Mouse (Mus musculus): Measurements from ENCODE around the gene Gata5. TPM values are rescaled to one million over a fixed set of nuclear protein-coding genes. Genes with fewer than 3 reads are reported as not detected.

Gata5 gene
- polyA plus RNA-seq (2015; fragmentation: Nextera tagmentation; extraction: Ambion mirVana): not detected in 2 replicates

DNA sequence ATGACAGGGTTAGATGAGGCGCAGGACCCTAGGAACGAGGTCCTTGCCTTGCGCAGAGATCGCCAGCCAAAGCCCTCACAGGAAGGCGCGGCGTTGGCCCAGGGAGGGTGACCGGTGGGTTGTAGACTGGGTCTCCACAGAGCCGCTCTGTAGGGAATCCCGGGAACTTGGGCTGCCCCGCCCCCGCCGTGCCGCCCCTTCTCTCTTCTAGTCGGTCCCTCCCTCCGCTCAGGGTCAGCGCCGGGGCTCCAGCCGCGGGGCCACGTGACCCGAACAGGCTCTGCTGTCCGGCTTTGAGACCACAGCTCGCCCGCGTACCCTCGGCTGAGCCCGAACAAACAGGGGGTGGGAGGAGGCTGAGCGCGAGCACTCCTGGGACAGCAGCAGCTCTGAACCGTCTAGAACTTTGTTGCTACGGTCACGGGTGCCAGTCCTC lies at the start of gene Gata5:
Gene Gata5 (minus strand): TSS at position 149 of the 436 bp plus-strand sequence.
- peaks cover 16% of the 10 kb centered on the region for H3K4me1 ChIP-seq
- H3K27me3 ChIP-seq: peaks cover 89% of the 10 kb centered on the region
- H3K27ac ChIP-seq: no peak within 1 kb of the TSS
- H3K9me3 ChIP-seq: no peaks in the 10 kb centered on the region
- H3K9ac ChIP-seq: 0 out of 2 replicates have a peak within 1 kb of the TSS, but pooled peaks have one; percentile 8
- H3K4me3 ChIP-seq: peak within 1 kb of the TSS; percentile 32
- under 1% methylated on average over 33 of the region's 33 CpGs for WGBS
- H3K4me2 ChIP-seq: peak within 1 kb of the TSS; percentile 56
- ATAC-seq (ENCODE audit: insufficient number of reproducible peaks, low FRiP score, low TSS enrichment, low read depth): no peak; the same call in 1 of the 2 replicates
- H3K36me3 ChIP-seq: no peaks in the 10 kb centered on the region

DNA sequence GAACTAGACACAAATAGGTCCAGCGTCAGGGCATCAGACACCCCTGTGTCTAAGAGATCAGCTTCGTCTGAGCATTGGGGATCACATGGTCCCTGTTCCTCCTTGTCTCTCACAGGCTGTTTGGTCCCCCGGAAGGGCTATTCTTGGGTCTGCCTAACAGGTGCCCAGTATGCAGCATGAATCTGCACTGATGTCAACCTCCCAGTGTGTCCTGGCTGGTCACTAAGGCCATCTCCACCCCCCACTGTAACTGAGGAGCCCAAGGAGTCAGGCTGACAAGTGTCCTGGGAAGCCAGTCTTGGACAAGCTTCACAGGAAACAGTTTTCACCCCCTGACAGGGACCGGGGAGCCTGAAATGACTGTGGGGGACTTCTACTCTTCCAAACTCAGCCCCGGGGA lies 42.2 kb upstream of the Gata5 start:
- Histone ChIP-seq H3K36me3 (no peaks in the 10 kb centered on the region), H3K27ac (no peak overlapping the region), H3K9ac (no peak overlapping the region), H3K4me3 (no peak overlapping the region), H3K4me2 (no peak overlapping the region), H3K27me3 (0 out of 2 replicates have a peak, but pooled peaks cover 3% of the 10 kb centered on the region), H3K9me3 (no peaks in the 10 kb centered on the region), H3K4me1 (no peaks in the 10 kb centered on the region)
- 81% methylated on average over 5 of the region's 5 CpGs for WGBS
- no peak; the same call in 1 of the 2 replicates for ATAC-seq (ENCODE audit: insufficient number of reproducible peaks, low FRiP score, low TSS enrichment, low read depth)

DNA sequence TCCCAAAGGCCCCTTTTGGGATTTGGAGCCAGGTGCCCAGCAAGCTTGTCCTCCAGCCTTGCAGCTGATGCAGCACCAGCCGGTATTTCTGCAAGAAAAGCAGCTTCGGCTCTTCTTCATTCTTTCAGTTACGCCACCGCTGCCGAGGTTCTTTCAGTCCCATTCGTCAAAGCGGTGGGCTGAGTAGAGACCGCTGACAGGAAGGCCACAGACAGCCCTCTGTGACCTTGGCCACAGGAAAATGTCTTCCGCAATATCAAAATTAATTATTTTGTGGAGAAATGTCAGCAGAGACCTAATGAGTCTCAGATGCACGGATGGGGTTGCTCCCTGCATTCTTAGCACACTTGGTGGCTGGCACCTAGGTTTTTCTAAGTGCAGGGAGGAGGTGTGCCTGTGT lies 38.8 kb upstream of the Gata5 start:
- WGBS: 72% methylated on average over 10 of the region's 10 CpGs

GRCm38 (mm10) chr2:180368359-180368758 lies 33.9 kb upstream of the Gata5 start:
- H3K27me3 ChIP-seq: no peaks in the 10 kb centered on the region
- no peaks in the 10 kb centered on the region for H3K4me1 ChIP-seq
- H3K36me3 ChIP-seq: no peaks in the 10 kb centered on the region
- H3K9me3 ChIP-seq: no peaks in the 10 kb centered on the region
- no peak overlapping the region for H3K4me3 ChIP-seq
- ATAC-seq (ENCODE audit: insufficient number of reproducible peaks, low FRiP score, low TSS enrichment, low read depth): no peak; the same call in 1 of the 2 replicates
- no peak overlapping the region for H3K27ac ChIP-seq
- no peak overlapping the region for H3K4me2 ChIP-seq
- WGBS: 78% methylated on average over 5 of the region's 5 CpGs
- H3K9ac ChIP-seq: no peak overlapping the region

More for the DNA sequence above, 38.8 kb upstream of the Gata5 start:
- Histone ChIP-seq H3K27ac (no peak overlapping the region), H3K36me3 (no peaks in the 10 kb centered on the region), H3K27me3 (no peaks in the 10 kb centered on the region), H3K9ac (no peak overlapping the region), H3K4me1 (no peaks in the 10 kb centered on the region), H3K9me3 (no peaks in the 10 kb centered on the region), H3K4me2 (no peak overlapping the region), H3K4me3 (no peak overlapping the region)
- no peak for ATAC-seq (ENCODE audit: insufficient number of reproducible peaks, low FRiP score, low TSS enrichment, low read depth)

GRCm38 (mm10) chr2:180367350-180367749 lies 32.9 kb upstream of the Gata5 start:
- Histone ChIP-seq H3K27ac (no peak overlapping the region), H3K4me2 (no peak overlapping the region), H3K4me3 (no peak overlapping the region), H3K27me3 (no peaks in the 10 kb centered on the region), H3K9ac (no peak overlapping the region), H3K4me1 (no peaks in the 10 kb centered on the region), H3K36me3 (no peaks in the 10 kb centered on the region), H3K9me3 (no peaks in the 10 kb centered on the region)
- WGBS: 73% methylated on average over 4 of the region's 4 CpGs
- ATAC-seq (ENCODE audit: insufficient number of reproducible peaks, low FRiP score, low TSS enrichment, low read depth): no peak

DNA sequence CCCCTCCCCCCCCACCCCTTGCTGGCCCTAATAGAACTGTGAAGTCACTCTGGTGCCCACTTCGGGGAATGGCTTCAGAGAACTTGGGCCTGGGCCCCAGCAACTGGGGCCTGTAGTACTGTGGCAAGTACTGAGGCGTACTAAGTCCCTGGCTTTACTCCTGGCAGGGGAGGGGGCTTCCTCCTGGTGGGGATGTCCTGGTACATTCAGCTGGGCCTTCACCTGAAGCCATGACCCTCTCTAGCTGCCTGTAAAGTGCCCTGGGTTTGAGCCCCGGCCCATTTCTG lies 28.9 kb upstream of the Gata5 start:
- 73% methylated on average over 3 of the region's 3 CpGs for WGBS

DNA sequence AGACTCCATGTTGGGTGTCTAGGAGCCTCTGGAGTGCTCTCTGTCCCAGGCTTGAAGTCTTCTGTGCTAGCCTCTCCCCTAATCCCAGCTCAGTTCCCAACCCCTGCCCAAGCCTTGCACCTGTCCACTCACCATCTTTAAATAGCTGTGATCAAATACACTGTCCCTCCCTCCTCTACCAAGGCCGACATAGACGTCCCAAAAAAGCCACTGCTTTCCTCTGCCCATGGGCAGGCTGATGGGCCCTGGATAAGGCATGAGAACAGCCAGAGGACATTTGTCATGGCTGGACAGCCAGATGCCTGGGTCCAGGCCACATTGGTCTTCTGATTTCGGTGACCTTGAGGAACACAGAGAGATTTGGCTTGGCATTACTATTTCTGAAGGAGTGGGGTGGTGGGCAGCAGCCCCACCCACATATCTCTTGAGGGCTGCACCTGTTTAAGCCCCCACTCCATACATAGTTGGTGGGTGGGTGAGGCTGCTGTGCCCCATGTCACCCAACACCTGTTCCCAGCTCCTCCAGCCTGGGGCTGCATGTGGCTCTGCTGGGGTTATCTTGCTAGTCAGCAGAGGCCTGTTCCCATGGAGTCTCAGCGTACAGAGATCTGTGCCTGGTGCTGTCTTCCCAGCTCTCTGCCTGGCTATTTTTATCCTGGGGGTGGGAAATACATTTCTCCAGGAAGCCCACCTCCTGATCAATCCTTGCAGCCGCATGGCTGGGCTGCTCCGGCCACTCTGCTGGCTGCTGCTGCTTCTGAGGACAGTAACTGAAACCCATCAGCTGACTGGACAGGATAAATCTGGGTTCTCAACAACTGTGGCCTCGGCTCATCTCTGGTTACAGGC lies 28.3 kb upstream of the Gata5 start:
- ATAC-seq (ENCODE audit: insufficient number of reproducible peaks, low FRiP score, low TSS enrichment, low read depth): peak; percentile 68
- no peak overlapping the region for H3K27ac ChIP-seq

More for the DNA sequence above, 28.9 kb upstream of the Gata5 start:
- H3K9me3 ChIP-seq: no peaks in the 10 kb centered on the region
- no peaks in the 10 kb centered on the region for H3K4me1 ChIP-seq
- H3K9ac ChIP-seq: no peak overlapping the region
- H3K4me3 ChIP-seq: no peak overlapping the region
- peaks cover 9% of the 10 kb centered on the region; the same call in 1 of the 2 replicates for H3K27me3 ChIP-seq
- H3K4me2 ChIP-seq: no peak overlapping the region
- H3K36me3 ChIP-seq: no peaks in the 10 kb centered on the region
- H3K27ac ChIP-seq: no peak overlapping the region
- no peak for ATAC-seq (ENCODE audit: insufficient number of reproducible peaks, low FRiP score, low TSS enrichment, low read depth)

DNA sequence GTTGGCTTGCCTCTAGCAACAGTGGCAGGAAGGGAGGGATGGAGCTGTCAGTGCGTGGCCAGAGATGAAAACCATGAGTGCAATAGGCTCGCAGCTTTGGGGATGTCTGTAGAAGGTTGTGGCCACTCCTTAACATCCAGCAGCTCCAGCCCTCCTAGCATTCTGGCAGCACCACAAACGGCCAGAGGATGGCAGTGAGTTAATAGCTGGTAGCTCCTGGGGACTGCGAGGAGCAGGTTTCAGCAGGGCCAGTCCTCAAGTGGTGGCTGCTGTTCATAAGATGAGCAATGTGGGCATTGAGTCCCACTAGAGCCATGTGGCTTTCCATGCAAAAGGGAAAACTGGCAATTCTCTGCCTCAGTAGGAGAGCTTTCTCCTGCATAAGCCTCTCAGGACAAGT lies 24.6 kb upstream of the Gata5 start:
- no peaks in the 10 kb centered on the region for H3K36me3 ChIP-seq
- no peak overlapping the region for H3K4me2 ChIP-seq
- no peak overlapping the region for H3K9ac ChIP-seq
- peaks cover 15% of the 10 kb centered on the region for H3K27me3 ChIP-seq
- no peaks in the 10 kb centered on the region for H3K4me1 ChIP-seq
- no peak for ATAC-seq (ENCODE audit: insufficient number of reproducible peaks, low FRiP score, low TSS enrichment, low read depth)
- H3K27ac ChIP-seq: no peak overlapping the region
- WGBS: 8% methylated on average over 4 of the region's 4 CpGs
- no peaks in the 10 kb centered on the region for H3K9me3 ChIP-seq
- no peak overlapping the region for H3K4me3 ChIP-seq

More for the DNA sequence above, 28.3 kb upstream of the Gata5 start:
- 65% methylated on average over 7 of the region's 7 CpGs for WGBS
- no peaks in the 10 kb centered on the region for H3K36me3 ChIP-seq
- H3K4me3 ChIP-seq: no peak overlapping the region
- H3K4me2 ChIP-seq: no peak overlapping the region
- peaks cover 13% of the 10 kb centered on the region; the same call in 1 of the 2 replicates for H3K27me3 ChIP-seq
- H3K4me1 ChIP-seq: no peaks in the 10 kb centered on the region
- no peak overlapping the region for H3K9ac ChIP-seq
- no peaks in the 10 kb centered on the region for H3K9me3 ChIP-seq

DNA sequence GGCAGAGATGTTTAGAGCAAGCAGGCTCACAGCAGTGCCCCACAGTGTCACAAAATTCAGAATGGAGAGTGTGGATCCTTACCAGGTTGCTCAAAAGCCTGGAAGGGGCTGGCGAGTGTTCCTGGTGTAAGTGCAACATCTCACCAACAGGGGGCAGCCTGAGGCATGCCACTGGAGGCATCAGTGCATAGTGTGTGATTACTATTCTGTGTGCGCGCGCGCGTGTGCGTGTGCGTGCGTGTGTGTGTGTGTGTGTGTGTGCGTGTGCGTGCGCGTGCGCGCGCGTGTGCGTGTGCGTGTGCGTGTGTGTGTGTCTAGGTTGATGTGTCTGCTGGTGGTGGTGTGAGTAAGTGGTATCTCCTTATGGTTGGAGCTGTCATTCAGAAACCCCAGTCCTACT lies 18.8 kb upstream of the Gata5 start:
- Histone ChIP-seq H3K27ac (no peak overlapping the region), H3K9ac (no peak overlapping the region), H3K4me1 (no peaks in the 10 kb centered on the region), H3K4me2 (no peak overlapping the region), H3K36me3 (no peaks in the 10 kb centered on the region), H3K9me3 (no peaks in the 10 kb centered on the region), H3K4me3 (no peak overlapping the region), H3K27me3 (peaks cover 5% of the 10 kb centered on the region)
- WGBS: 62% methylated on average over 20 of the region's 20 CpGs
- no peak for ATAC-seq (ENCODE audit: insufficient number of reproducible peaks, low FRiP score, low TSS enrichment, low read depth)

- Histone ChIP-seq H3K9ac (no peak overlapping the region), H3K4me2 (no peak overlapping the region), H3K4me3 (no peak overlapping the region), H3K27ac (no peak overlapping the region), H3K27me3 (peaks cover 2% of the 10 kb centered on the region; the same call in 1 of the 2 replicates), H3K9me3 (no peaks in the 10 kb centered on the region), H3K36me3 (no peaks in the 10 kb centered on the region), H3K4me1 (peaks cover 5% of the 10 kb centered on the region; the same call in 1 of the 2 replicates)
- no peak for ATAC-seq (ENCODE audit: insufficient number of reproducible peaks, low FRiP score, low TSS enrichment, low read depth)
- 58% methylated on average over 2 of the region's 2 CpGs for WGBS
Observed at GRCm38 (mm10) chr2:180350700-180351099, 16.2 kb upstream of the Gata5 start.

DNA sequence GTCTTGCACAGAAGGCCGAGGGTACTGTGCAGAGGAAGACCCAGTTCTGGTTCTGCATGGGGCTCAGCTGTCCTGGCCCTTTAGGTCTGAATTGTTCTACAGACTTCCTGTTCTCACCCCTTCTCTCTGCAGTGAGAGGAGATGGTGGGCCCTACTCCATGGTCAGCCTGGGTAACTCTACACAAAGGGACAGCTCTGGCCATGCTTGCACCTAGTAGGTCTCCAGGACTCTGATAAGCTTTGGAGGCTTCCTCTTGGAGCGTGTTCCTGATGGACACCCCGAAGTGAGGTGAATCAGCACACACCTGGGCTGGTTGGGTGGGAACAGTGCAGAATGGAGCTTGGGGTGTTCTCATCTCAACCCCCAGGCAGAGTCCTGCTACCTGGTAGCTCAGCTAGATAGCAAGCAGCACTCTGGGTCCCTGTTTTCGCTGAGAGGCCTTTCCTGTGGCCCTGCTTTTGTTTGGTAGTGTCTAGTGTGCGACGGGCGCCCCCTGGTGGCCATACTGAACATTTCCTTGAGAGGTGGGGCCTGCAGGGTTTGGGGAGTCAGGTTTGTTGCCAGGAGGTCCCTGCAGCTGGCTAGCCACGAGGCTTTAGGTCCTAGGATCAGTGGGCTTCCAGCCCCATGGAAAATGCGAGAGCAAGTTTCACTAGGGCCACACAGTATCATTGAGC lies 12.5 kb upstream of the Gata5 start:
- Histone ChIP-seq H3K4me3 (no peak overlapping the region), H3K36me3 (no peaks in the 10 kb centered on the region), H3K9ac (no peak overlapping the region), H3K4me1 (peaks cover 5% of the 10 kb centered on the region; the same call in 1 of the 2 replicates), H3K4me2 (no peak overlapping the region), H3K9me3 (no peaks in the 10 kb centered on the region), H3K27ac (no peak overlapping the region), H3K27me3 (no peaks in the 10 kb centered on the region)
- WGBS: 25% methylated on average over 9 of the region's 9 CpGs
- peak; percentile 55; the same call in 1 of the 2 replicates for ATAC-seq (ENCODE audit: insufficient number of reproducible peaks, low FRiP score, low TSS enrichment, low read depth)

GRCm38 (mm10) chr2:180343092-180343491 lies 8.6 kb upstream of the Gata5 start:
- H3K4me1 ChIP-seq: peaks cover 7% of the 10 kb centered on the region; the same call in 1 of the 2 replicates
- no peak overlapping the region for H3K4me3 ChIP-seq
- peaks cover 20% of the 10 kb centered on the region for H3K27me3 ChIP-seq
- WGBS: 80% methylated on average over 13 of the region's 13 CpGs
- no peaks in the 10 kb centered on the region for H3K9me3 ChIP-seq
- H3K4me2 ChIP-seq: no peak overlapping the region
- no peak overlapping the region for H3K27ac ChIP-seq
- no peak for ATAC-seq (ENCODE audit: insufficient number of reproducible peaks, low FRiP score, low TSS enrichment, low read depth)
- H3K36me3 ChIP-seq: no peaks in the 10 kb centered on the region
- H3K9ac ChIP-seq: no peak overlapping the region

Measured in limb, embryonic 15.5 days (tissue).